Mouse (Mus musculus) CH12F3 (cell line): ENCODE measurements at regions not wholly inside any gene's neighbourhood (a gene's known extent, or its start where the extent isn't known, plus 50 kb on each side); places are given as distances from the start of the nearest gene placed in this dataset.

Experiments
- in situ Hi-C: fragments of 300-500 bp; cut with MboI; formaldehyde crosslinking; loops from 2 replicates; pipeline ENCODE4 v1.14.3; 2020; ENCODE audit warnings: low sequenced_read_pairs

GRCm38 (mm10) chr6:49989585-49990521 lies 120.2 kb upstream of the Mpp6 start:
- in situ Hi-C loops: no loop called here

- in situ Hi-C loops: no loop called here
These were observed 119.6 kb upstream of the Mpp6 start for GRCm38 (mm10) chr6:49990522-49990858.

GRCm38 (mm10) chr6:49999365-49999764 lies 110.7 kb upstream of the Mpp6 start:
- in situ Hi-C loops: no loop called here

- in situ Hi-C loops: no loop called here
These were observed 102.0 kb upstream of the Mpp6 start for GRCm38 (mm10) chr6:50008074-50008473.

GRCm38 (mm10) chr6:50008869-50009268 lies 101.2 kb upstream of the Mpp6 start:
- in situ Hi-C loops: no loop called here

- in situ Hi-C loops: no loop called here
These were observed 100.7 kb upstream of the Mpp6 start for GRCm38 (mm10) chr6:50009339-50009738.

GRCm38 (mm10) chr6:50009856-50010255 lies 100.2 kb upstream of the Mpp6 start:
- in situ Hi-C loops: no loop called here

- in situ Hi-C loops: no loop called here
These were observed 99.0 kb upstream of the Mpp6 start for GRCm38 (mm10) chr6:50011071-50011470.

GRCm38 (mm10) chr6:50011746-50012453 lies 98.1 kb upstream of the Mpp6 start:
- in situ Hi-C loops: no loop called here

GRCm38 (mm10) chr6:50013067-50013466 lies 97.0 kb upstream of the Mpp6 start:
- in situ Hi-C loops: no loop called here

- in situ Hi-C loops: no loop called here
These were observed 96.2 kb upstream of the Mpp6 start for GRCm38 (mm10) chr6:50013842-50014241.

- in situ Hi-C loops: no loop called here
These were observed 82.1 kb upstream of the Mpp6 start for GRCm38 (mm10) chr6:50027981-50028380.

GRCm38 (mm10) chr6:50029895-50030515 lies 80.0 kb upstream of the Mpp6 start:
- in situ Hi-C loops: no loop called here

GRCm38 (mm10) chr6:50031356-50031755 lies 78.7 kb upstream of the Mpp6 start:
- in situ Hi-C loops: no loop called here

GRCm38 (mm10) chr6:50032894-50033595 lies 77.0 kb upstream of the Mpp6 start:
- in situ Hi-C loops: no loop called here

GRCm38 (mm10) chr6:50037614-50038013 lies 72.4 kb upstream of the Mpp6 start:
- in situ Hi-C loops: no loop called here

- in situ Hi-C loops: no loop called here
These were observed 71.7 kb upstream of the Mpp6 start for GRCm38 (mm10) chr6:50038369-50038768.

- in situ Hi-C loops: no loop called here
These were observed 69.0 kb upstream of the Mpp6 start for GRCm38 (mm10) chr6:50041044-50041443.

GRCm38 (mm10) chr6:50042127-50042526 lies 67.9 kb upstream of the Mpp6 start:
- in situ Hi-C loops: no loop called here

- in situ Hi-C loops: no loop called here
These were observed 65.9 kb upstream of the Mpp6 start for GRCm38 (mm10) chr6:50044165-50044564.

GRCm38 (mm10) chr6:50046721-50047120 lies 63.3 kb upstream of the Mpp6 start:
- in situ Hi-C loops: no loop called here
